Mouse (Mus musculus) ovary, adult 18-20 months (tissue): ENCODE results near the gene Gm13272.
"Not testable (repeated sequence)": the region's sequence is repeated elsewhere in the genome, so short reads cannot be mapped to it uniquely, and the experiment has no call there.

Experiments
- DNase-seq: peaks from one replicate; pipeline ENCODE4 v3.0.0; 2022; ENCODE audit warnings: low spot score, mixed read lengths

Gm13272 gene

DNA sequence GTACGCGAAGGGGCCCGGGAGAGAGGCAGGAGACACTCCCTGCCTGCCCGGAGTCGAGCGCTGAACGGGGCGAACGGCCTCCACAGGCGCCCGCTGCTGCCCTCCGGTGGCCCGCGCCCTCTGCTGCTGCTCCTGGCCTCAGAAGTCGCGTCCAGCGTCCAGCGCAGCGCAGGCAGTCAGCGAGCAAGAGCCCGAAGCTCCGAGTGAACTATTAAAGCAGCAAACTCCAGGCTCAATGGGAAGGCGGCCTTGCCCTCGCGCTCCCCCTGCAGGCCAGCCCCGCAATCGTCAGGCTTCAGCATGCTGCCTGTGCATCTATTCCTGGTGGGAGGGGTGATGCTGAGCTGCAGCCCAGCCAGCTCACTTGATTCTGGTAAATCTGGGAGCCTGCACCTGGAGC, 5.8 kb downstream of the Gm13272 start, which contains the start of gene Gm13276:
Gene Gm13276, plus strand, starts transcription at position 301 of the 400 bp plus-strand sequence.
- not testable (repeated sequence) for DNase-seq

DNA sequence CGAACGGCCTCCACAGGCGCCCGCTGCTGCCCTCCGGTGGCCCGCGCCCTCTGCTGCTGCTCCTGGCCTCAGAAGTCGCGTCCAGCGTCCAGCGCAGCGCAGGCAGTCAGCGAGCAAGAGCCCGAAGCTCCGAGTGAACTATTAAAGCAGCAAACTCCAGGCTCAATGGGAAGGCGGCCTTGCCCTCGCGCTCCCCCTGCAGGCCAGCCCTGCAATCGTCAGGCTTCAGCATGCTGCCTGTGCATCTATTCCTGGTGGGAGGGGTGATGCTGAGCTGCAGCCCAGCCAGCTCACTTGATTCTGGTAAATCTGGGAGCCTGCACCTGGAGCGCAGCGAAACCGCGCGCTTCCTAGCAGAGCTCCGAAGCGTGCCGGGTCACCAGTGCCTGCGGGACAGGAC, 8.8 kb downstream of the Gm13272 start, which contains the start of gene Gm13277:
Gene Gm13277, plus strand, starts transcription at position 231 of the 400 bp plus-strand sequence.
- DNase-seq: peak; percentile 62

- DNase-seq: not testable (repeated sequence)
Observed at GRCm38 (mm10) chr4:88791250-88791649, 11.6 kb downstream of the Gm13272 start, which contains the start of gene Gm13278. Gene Gm13278 (plus strand): TSS chr4:88791550.

GRCm38 (mm10) chr4:88793936-88794675, 14.5 kb downstream of the Gm13272 start, which contains the start of gene Gm13275:
Gene Gm13275 (plus strand): TSS chr4:88794487.
- DNase-seq: peak; percentile 70

DNA sequence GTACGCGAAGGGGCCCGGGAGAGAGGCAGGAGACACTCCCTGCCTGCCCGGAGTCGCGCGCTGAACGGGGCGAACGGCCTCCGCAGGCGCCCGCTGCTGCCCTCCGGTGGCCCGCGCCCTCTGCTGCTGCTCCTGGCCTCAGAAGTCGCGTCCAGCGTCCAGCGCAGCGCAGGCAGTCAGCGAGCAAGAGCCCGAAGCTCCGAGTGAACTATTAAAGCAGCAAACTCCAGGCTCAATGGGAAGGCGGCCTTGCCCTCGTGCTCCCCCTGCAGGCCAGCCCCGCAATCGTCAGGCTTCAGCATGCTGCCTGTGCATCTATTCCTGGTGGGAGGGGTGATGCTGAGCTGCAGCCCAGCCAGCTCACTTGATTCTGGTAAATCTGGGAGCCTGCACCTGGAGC, 17.4 kb downstream of the Gm13272 start, which contains the start of gene Gm13279:
Gene Gm13279, plus strand, starts transcription at position 301 of the 400 bp plus-strand sequence.
- DNase-seq: not testable (repeated sequence)

DNA sequence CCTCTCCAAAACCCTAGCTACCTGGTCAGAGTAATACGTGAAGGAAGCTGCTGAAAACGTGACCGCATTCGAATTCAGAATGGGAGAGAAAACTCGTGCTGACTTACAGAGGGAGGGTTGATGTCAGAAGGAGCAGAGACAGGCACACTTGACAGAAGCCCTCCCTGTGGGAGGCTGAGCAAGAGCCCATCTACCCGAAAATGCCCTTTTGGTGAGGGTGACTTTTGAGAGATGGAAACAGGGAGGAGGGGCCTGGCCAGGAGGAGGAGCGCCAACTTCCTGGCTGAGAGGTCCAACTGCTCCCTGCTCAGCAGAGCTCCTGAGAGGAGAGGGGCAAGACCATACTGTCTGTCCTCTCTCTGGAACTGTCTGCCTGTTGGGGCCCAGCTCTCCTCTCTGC, 19.7 kb downstream of the Gm13272 start, which contains the start of gene Gm13285:
Gene Gm13285, plus strand, starts transcription at position 301 of the 400 bp plus-strand sequence.
- not testable (repeated sequence) for DNase-seq

- not testable (repeated sequence) for DNase-seq
Observed at GRCm38 (mm10) chr4:88802954-88803353, 23.3 kb downstream of the Gm13272 start, which contains the start of gene Gm13287. Gene Gm13287 (plus strand): TSS chr4:88803254.

- not testable (repeated sequence) for DNase-seq
Observed at GRCm38 (mm10) chr4:88805231-88805630, 25.6 kb downstream of the Gm13272 start, which contains the start of gene Gm13288. Gene Gm13288 (plus strand): TSS chr4:88805531.

DNA sequence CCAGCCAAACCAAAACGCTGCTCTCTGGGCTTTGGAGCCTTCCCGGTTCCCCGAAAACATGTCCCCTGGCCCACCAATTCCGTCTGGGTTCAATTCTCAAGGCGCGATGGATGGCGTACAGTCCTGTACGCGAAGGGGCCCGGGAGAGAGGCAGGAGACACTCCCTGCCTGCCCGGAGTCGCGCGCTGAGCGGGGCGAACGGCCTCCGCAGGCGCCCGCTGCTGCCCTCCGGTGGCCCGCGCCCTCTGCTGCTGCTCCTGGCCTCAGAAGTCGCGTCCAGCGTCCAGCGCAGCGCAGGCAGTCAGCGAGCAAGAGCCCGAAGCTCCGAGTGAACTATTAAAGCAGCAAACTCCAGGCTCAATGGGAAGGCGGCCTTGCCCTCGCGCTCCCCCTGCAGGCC, 26.1 kb downstream of the Gm13272 start:
- DNase-seq: peak; percentile 25

DNA sequence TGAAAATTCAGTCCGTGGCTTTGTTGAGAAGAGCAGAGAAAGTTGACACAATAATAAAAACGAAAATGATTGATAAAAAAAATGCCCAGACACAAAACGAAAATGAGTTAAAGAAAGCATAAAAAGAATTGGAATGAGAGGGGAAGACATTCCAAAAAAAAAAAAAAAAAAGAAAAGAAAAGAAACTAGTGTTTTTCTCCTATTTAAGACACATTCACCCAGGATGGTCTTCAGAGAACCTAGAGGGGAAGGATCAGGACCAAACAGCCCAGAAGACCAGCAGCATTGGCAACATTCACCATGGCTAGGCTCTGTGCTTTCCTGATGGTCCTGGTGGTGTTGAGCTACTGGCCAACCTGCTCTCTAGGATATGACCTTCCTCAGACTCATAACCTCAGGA, 36.3 kb downstream of the Gm13272 start, which contains the start of gene Ifna7:
Gene Ifna7, plus strand, starts transcription at position 301 of the 400 bp plus-strand sequence.
- DNase-seq: no peak

- DNase-seq: no peak
Observed at GRCm38 (mm10) chr4:88819659-88820058, 40.0 kb downstream of the Gm13272 start, which contains the start of gene Ifna11. Gene Ifna11 (plus strand): TSS chr4:88819959.

- DNase-seq: no peak
Observed at GRCm38 (mm10) chr4:88822995-88823394, 43.3 kb downstream of the Gm13272 start.

DNA sequence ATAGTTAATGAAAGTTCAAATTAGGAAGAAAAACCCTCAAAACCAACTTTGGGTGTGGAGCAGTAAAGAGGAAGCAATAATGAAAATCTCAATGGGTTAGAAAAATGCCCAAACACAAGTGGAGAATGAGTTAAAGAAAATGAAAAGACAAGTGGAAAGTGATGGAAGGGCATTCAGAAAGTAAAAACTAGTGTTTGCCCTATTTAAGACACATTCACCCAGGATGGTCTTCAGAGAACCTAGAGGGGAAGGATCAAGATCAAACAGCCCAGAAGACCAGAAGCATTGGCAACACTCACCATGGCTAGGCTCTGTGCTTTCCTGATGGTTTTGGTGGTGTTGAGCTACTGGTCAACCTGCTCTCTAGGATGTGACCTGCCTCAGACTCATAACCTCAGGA, 47.5 kb downstream of the Gm13272 start, which contains the start of gene Ifna6:
Gene Ifna6, plus strand, starts transcription at position 301 of the 400 bp plus-strand sequence.
- DNase-seq: not testable (repeated sequence)
